Mouse (Mus musculus) cerebellum, adult 18-20 months (tissue): Measurements from ENCODE around the gene Fam129b.
A peak's percentile ranks its signal among the peaks of the same experiment; 100 is the strongest.

Experiments
- DNase-seq, 2 experiments: peaks; one replicate each; pipeline ENCODE4 v3.0.0; 2021

The Fam129b gene

DNA sequence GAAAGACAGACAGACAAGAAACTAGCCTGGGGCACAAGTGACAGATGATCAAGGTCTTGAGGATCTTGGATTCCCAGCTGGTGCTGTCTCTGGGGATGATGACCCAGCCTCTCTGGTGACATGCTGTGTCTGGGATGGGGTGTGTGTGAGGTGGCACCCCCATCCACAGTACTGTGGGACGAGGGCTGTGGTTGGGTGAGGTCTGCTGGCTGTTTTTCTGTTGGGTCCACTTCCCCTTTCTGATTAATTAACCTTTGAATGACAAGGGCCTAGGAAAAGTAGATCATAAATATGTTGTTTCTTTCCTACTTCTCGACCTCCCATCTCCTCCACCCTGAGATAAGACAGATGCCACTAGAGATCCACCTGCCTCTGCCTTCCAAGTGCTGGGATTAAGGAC, 18.2 kb downstream of the Fam129b start:
- no peak for DNase-seq

DNA sequence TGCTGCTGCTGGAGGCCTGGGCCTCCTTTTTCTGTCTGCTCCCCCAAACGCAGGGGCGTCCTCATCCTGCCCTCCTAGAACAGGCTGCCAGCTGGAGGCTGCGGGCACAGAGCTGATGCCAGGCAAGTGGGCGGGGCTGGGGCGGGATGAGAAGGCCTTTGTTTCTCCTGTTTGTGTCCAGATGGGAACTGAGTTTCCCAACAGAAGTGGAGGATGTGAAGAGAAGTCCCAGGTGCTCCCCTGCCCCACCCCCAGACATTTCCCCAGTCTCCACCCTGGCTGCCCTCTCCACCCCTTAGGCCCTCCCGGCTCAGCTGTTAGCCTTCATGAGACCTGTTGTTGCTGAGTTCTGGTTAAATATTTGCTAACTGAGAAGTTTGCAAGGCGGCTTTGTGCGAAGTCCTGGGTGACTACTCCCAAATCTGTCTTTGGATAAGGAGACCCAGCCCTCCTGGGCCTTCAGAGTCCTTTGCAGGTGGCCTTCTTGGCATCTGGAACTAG, 19.7 kb downstream of the Fam129b start:
- no peak for DNase-seq

DNA sequence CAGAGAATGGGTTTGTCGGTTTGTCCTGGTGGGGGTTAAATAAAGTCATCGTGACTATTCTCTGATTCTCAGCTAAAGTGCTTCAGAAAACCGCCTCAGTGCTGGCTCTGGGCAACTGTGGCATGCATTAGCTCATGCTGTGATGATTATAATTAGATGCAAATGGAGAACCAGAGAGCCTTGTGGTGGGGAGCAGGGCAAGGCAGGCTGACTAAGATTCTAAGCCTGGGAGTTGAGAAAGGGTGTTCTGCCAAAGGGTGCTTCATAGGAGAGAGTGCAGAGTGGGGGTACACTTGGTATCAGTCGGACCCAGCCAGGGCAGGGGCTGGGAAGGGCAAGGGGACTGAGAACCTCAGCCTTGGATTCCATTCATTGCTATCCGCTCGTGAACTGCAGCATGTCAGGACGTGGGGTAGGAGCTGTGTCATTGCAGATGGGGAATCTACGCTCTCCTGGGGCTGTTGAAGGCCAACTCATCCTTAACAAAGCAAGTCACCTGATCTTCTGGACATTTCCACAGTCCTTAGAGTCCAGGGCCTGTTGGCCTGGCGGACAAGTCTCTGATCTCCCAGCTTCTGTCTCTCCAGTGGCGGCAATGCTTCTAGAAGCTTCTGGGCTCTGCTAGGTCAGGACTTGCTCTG, 20.7 kb downstream of the Fam129b start:
- DNase-seq, result no peak

DNA sequence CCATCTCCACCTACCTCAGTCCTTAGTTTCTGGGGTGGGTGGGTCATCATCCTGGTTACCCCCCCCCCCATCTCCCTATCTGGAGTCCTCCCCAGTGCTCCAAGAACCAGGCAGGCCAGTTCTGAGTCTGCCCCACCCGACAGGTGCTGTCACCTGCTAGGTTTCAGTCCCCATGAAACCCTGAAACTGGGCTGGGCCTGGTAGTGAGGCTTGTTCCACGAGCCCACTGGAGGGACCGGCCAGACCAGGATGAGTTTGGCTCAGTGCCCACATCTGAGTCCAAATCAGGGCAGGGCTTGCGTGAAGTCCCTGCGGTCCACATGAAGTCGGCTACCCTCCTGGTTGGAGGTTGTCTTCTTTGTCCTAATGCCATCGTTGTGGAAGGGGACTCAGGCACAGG, 23.1 kb downstream of the Fam129b start:
- DNase-seq, result no peak

DNA sequence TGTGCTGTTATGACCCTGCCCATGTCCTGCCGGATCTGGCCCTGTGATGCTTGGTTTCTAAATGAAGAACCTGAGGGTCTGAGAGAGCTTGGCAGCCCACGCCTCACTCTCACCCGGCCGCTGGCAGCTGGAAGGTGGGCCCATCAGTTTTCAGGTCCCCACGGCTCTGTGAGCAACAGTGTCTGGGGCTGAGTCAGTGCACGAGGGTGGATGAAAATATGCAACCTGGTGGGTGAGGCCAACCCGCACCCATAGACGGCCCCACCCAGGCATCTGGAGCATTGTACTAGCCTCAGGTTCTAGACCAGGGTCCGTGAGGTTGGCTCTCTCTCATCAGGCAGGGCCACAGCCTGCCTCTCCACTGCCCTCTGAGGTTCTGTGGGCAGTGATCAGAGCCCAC, 26.2 kb downstream of the Fam129b start:
- DNase-seq, result no peak

DNA sequence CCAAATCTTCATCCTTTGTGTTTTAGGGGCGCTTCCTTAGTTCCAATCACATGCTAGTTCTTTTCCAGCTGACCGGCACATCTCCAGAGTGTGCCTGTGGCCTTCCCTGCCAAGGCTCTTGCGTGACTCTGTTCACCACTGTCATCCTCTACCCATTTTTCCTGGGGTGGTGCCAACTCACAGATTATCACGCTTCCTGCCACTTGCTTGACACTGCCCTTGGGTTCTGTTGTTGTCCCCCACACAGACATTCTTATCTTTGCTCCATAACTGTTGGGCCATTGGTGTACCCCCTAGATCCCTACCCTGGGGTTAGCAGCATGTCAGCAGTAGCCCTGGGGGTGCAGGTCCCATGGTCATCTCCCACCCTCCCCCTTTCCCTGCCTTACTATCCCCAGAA, 27.6 kb downstream of the Fam129b start:
- DNase-seq, result no peak

DNA sequence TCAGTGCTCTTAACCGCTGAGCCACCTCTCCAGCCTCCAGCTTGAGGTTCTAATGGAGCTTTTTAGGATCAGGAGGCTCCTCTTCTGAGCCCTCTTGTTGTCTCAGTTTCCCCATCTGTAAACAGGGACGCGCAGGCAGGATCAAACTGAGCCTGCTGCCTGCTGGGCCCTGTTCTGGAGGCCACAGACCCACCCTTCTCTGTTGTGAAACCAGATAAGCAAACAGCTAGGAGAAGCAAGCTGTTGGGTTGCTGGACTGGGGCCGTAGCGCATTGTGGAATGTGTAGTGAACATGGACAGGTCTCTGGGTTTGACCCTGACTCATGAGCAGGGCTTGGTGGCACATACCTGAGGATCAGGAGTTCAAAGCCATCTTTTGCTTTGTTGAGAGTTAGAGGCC, 28.7 kb downstream of the Fam129b start:
- no peak for DNase-seq

DNA sequence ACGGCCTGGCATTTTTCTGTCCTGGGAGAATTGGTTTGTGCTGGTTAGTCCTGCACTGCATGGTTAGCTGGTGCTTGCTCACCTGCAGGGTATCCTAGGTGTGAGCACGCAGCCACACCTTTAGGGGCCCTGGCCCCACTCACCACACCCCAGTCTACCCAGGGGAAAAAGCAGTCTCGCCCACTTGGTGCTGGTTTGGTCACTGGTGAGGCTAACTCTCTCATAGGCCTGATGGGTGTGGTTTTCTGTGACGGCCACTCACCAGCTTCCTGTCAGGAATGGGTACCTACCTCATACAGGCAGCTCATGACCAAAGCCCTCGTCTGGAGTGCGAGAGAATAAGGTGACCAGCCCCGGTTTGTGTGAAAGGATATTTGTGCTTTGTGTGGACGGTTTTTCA, 29.4 kb downstream of the Fam129b start:
- DNase-seq, result no peak

DNA sequence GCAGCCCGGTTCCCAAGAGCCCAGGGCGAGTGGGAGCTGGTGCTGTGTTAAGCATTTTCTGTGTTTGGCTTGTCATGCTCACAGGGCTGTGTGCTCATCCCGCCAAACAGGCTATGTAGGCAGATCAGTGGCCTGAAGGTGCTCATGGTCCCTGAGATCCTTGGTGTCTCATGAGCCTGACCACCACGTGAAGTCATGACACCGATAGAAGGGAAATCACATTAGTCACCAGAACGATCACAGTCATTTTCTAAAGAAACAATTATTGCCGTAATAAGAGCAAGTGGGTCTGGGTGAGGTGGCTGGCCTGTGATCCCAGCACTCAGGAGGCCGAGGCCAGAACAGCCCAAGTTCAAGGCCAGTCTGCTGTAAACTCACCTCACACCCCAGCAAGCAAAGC, 31.5 kb downstream of the Fam129b start:
- no peak for DNase-seq

DNA sequence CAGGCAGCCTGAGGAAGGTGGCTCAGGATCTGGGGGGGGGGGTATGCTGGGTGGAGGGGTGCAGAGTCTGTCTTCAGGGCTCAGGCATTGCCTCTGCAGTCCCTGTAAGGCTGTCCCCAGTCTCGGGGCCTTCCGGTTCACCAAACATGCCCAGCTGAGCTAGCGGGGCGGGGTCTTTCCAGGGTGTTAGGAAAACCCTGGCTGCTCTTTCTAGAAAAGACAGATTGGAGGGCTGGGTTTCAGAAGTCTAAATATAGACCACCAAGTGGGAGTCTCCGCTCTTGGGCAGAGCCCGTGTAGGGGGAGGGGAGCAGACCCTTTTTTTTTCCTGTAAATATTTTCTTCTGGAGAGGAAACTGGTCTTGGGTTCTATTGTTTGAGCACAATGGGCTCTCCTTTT, 32.4 kb downstream of the Fam129b start:
- DNase-seq, result no peak

DNA sequence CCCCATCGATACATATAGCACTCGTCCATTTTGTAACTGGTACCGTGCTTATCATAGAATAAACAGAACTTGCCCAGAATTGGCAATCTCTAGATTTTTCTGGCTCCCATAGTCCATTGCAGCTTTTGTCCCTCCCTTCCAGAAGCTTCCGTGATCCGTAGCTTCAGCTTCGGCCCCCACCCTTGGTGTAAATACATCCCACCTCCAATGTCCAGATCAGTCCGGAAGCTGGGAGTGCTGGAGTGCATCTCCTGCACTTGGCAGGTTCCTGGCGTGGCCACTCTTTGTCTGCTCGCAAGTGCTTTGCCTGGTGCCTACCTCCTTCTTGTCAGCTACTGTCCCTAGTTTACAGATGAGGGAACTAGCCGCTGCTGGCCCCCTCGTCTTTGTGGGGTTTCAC, 32.9 kb downstream of the Fam129b start:
- no peak for DNase-seq

DNA sequence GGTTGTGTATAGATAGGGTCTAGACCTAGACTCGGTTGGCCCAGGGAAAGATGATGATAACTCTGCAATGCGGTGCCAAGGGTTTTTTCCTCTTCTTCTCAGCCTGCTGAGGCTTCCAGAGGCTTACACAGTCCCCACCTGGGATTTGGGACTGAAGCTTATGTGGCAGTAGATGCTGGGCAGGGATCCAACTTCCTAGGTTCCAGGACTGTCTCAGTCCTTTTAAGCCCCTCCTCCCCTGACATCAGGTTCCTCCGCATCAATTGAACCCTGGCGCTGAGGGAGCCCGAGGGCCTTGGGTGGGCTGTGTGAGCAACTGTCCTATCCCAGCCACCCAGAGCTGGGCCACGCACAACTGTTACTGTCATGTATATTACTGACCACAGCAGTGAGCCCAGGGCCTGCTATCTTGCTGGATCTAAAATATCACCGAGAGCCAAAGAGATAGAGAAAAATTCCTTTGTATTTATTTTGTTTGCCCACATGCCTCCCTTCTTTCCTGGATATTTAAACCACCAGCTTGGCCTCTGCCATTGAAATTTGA, 35.8 kb downstream of the Fam129b start:
- no peak for DNase-seq

DNA sequence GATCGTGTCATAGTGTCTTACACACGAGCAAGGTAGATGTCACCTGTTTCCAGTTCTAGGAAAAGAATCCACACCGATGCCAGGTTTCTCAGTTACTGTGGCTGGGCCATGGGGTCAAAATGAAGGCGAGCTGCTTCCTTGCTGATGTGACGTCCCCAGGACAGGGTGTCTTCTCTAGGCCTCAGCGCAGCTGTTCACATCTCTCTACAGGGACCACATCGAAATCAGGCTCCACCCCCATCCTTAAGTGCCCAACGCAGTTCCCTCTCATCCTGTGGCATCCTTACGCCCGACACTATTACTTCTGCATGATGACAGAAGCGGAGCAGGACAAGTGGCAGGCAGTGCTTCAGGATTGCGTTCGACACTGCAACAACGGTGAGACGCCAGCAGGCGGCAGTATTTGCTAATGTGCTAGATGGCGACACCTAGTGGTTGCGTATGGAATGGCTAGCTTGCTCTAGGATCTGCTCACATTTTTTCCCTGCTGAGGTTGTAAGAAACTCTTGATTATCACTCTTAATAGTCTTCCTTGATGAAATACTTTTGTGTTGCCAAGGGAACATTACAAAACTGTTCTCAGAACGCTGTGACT, 36.4 kb downstream of the Fam129b start:
- DNase-seq, result peak; percentile 76 to 88

DNA sequence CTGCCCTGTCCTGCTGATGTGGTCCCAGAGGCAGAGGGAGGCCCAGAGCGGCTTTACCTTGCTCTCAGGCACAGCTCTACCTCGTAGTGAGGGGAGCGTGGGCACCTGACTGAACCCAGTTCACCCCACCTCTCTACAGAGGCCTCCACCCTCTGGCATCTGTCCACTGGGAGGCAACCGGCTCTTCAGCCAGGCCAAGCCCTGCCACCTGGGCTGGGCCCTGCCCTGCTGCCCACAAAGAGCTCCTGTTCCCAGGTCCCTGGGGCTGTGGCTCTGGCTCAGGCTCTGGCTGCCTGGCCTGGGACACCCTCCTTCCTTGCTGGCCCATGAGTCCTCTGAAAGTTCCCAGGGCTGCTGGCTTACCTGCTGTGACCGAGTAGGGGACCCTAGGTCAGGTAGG, 38.4 kb downstream of the Fam129b start:
- DNase-seq, result no peak

DNA sequence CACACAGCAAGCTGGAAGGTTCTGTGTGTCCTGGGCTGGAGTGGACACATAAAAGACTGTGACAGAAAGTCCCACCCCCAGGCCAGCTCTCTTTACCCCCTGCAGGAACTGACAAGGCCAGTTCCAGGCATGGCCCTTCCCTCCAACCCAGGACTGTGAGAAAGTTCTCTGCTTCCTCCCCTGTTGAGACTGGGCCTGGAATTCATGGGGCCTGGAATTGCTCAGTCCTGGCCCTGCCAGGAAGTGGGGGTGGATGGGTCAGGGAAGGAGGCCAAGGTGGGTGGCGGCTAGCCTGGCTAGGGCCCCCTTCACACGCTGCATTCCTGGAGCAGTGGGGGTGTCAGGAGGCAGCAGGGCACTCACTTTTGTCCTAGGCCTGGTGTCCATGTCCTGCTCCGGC, 39.0 kb downstream of the Fam129b start:
- DNase-seq, result no peak

DNA sequence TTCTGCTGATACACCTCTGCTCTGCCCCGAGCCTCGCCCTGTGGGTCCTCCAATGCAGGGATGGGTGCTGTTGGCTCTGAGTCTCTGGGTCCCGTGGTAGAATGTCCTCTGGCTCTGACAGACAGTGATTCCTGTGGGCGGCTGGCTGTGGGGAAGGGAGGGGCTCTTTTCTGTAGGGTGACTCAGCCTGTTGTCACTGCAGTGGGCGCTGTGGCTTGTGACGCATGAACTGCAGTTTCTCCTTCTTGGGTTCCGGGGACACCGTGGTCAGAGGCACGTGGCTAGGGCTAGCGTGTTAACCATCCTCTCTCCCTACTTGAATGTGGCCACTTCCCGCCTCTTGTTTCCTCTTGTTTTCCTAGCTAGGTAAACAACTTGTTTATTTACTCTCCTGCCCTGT, 41.6 kb downstream of the Fam129b start:
- DNase-seq, result no peak

DNA sequence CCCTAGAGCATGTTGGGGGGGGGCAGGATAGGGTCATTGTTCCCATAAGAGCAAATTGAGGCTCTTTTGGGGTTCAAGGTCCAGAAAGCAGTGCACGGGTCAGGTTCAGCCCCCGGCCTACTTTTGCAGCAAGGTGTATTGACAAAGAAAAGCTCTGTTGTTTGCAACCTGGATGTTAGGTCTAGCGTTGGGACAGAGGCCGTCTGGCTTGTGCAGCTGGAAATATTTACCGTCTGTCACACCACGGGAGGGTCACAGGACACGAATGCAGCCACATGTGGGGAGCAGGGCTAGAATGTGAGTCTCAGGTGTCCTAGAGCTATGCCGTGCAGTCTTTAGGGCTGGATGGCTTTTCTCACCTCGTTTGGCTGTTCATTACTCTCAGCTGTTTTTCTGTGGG, 42.5 kb downstream of the Fam129b start:
- DNase-seq, result no peak

DNA sequence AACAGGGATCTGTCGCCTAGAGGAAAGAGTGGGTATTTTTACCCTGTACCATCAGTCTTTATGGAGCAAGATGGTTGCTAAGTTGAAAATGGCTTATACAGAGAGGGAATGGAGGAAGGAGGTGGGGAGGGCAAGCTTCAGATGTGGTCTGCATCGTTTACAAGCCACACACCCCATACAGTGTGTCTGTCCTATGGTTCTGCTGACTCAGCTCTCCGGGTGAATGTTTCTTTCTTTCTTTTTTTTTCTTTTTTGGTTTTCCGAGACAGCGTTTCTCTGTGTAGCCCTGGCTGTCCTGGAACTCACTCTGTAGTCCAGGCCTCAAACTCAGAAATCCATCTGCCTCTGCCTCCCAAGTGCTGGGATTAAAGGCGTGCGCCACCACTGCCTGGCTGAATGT, 45.3 kb downstream of the Fam129b start:
- DNase-seq, result no peak

DNA sequence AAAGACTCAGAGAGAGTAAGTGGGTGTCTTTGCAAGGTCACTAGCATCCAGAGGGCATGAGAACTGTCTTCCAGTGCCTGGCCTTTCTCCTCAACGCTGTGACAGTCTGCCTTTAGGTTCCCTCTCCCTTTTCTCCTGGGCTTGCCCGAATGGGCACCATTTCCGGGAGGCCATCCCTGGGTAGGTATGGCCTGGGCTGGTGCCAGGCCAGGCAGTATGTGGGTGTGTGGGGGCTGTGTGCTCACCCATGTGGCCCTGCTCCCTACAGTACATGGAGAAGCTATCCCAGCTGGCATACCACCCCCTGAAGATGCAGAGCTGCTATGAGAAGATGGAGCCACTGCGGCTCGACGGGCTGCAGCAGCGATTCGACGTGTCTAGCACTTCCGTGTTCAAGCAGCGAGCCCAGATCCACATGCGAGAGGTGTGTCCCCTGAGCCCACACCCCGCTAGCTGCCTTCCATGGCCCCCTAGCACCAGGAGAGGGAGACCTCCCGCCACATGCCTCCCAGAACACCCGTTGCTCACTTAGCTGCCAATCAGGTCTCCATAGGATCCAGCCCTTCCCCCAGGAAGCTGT, 46.0 kb downstream of the Fam129b start:
- DNase-seq, result no peak

DNA sequence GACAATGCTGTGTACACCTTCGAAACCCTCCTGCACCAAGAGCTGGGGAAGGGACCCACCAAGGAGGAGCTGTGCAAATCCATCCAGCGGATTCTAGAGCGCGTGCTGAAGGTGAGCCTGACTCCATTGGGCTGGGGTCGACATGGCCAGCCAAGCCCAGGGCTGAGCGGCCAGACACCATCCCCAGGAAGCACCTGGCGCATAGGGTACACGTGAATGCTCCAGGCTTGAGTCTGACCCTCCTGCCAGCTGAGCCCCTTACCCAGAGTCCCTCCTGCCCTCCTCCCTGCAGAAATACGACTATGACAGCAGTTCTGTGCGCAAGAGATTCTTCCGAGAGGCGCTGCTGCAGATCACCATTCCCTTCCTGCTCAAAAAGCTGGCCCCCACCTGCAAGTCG, 46.6 kb downstream of the Fam129b start:
- DNase-seq, result no peak

DNA sequence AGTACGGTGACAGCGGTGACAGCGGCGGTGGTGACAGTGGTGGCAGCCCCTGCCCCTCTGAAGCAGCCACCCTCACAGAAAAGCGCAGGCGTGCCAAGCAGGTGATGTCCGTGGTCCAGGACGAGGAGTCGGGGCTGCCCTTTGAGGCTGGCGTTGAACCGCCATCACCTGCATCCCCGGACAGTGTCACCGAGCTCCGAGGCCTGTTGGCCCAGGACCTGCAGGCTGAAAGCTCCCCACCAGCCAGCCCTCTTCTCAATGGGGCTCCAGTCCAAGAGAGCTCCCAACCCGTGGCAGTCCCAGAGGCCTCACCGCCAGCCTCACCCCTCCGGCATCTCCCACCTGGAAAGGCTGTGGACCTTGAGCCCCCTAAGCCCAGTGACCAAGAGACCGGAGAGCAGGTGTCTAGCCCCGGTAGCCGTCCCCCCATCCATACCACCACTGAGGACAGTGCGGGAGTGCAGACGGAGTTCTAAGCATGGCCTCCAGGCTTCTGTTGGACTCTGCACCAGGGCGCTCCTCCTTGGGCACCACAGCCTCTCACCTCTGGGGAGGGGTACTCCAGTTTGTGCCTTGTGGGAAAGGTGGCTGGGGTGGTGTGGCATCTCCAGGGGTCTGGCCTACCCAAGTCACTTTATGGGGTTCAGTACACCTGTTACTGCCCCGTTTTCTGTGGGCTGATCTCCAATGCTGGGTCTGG, 47.8 kb downstream of the Fam129b start:
- no peak for DNase-seq

DNA sequence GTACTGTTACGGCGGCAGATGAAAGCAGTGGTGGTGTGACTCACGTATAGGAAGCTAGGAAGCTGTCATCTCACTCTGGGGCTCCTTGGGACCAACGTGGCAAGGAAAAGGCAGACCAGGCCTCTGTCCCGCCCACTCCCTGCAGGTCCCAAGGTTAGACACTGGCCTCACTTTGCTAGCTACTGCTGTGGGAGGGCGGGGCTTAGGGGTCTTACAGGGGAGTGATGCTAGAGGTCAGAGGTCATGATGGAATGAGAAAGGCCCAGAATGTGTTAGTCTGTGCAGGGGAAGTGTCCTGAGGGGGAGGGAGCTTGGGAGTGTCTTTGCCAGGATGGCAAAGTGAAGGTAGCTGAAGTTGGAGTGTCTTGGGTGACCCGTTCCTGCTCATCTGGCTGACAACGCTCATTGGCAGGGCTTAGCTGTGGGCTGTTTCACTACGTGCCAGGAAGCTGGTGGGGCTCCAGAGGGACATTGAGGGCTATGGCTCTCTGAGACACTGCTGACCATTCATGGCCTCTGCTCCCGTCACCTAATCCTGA, 48.5 kb downstream of the Fam129b start:
- DNase-seq, result no peak

DNA sequence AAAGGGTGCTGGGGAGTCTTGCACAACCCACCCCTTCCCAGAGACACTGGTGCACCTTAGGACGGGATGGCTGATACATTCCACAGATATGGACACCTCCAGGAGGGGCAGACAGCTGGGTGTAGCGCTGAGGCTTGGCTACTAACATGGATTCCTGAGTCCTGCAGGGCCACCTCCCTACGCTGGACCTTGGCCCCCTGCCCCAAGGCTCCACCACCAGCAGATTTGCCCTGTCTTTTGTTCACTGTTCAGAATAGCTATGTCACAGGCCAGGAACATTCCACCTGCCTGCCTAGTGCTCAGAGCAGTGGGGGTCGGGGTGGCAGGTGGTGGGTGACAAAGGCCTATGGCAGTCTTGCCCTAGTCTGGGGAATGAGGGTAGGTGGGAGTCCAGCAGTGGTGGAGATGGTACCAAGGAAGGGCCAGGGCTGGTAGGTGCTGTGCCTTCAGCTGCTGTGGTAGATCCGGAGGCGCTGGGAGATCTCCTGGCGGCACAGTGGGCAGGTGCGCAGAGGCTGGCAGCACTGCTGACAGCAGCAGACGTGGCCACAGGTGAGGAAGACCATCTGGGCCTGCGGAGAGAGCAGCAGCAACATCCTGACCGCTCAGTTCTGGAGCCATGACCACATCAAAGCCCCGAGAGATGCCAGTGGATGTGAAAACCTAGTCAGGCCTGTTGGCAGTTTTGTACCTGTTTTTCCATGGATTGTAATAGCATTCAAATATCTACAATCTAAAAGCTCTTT, 50.6 kb downstream of the Fam129b start:
- peak; percentile 36 to 45 for DNase-seq
